Mouse (Mus musculus): ENCODE data around the gene Hdgfl2. TPM values are rescaled to one million over a fixed set of nuclear protein-coding genes. Genes with fewer than 3 reads are reported as not detected.

Gene Hdgfl2
- polyA plus RNA-seq, 1 experiment from 2014 or later, result 101 TPM

- Histone ChIP-seq H3K4me2 (ENCODE audit: low read depth, low read length) (peak overlapping the region; percentile 92), H3K27me3 (ENCODE audit: control insufficient read depth, insufficient read depth, low read length) (no peaks in the 10 kb centered on the region), H3K4me3 (ENCODE audit: low read depth, low read length) (peak overlapping the region; percentile 96), H3K9me3 (replicated peaks; ENCODE audit: control insufficient read depth, low read length) (no peaks in the 10 kb centered on the region), H3K36me3 (replicated peaks; ENCODE audit: control insufficient read depth, insufficient read depth, low read depth, low read length) (no peaks in the 10 kb centered on the region; the same call in 1 of the 2 replicates), H3K4me1 (ENCODE audit: control insufficient read depth, insufficient read depth, low read length) (peaks cover 4% of the 10 kb centered on the region; the same call in 1 of the 2 replicates), H3K9ac (replicated peaks; ENCODE audit: low read length) (peak overlapping the region; percentile 82), H3K27ac (replicated peaks; ENCODE audit: low read depth, low read length) (no peak overlapping the region)
- 9% methylated on average over 8 of the region's 8 CpGs for WGBS
- ATAC-seq (replicated peaks; ENCODE audit: insufficient number of reproducible peaks, low FRiP score, low TSS enrichment, low read depth) (peak; percentile 50), DNase-seq (ENCODE audit: low spot score) (peak; percentile 93)
Measured at GRCm38 (mm10) chr17:56080781-56081585, 1.5 kb downstream of the Hdgfl2 start.

- no peak overlapping the region for H3K27ac ChIP-seq (replicated peaks; ENCODE audit: low read depth, low read length)
- H3K9me3 ChIP-seq (replicated peaks; ENCODE audit: control insufficient read depth, low read length), result no peaks in the 10 kb centered on the region
- no peak overlapping the region for H3K9ac ChIP-seq (replicated peaks; ENCODE audit: low read length)
- no peak overlapping the region for H3K4me2 ChIP-seq (ENCODE audit: low read depth, low read length)
- no peak for ATAC-seq (replicated peaks; ENCODE audit: insufficient number of reproducible peaks, low FRiP score, low TSS enrichment, low read depth)
- DNase-seq (ENCODE audit: low spot score), result no peak
- H3K4me1 ChIP-seq (ENCODE audit: control insufficient read depth, insufficient read depth, low read length), result no peaks in the 10 kb centered on the region
- H3K36me3 ChIP-seq (replicated peaks; ENCODE audit: control insufficient read depth, insufficient read depth, low read depth, low read length), result peaks cover 11% of the 10 kb centered on the region
- no peaks in the 10 kb centered on the region for H3K27me3 ChIP-seq (ENCODE audit: control insufficient read depth, insufficient read depth, low read length)
- H3K4me3 ChIP-seq (ENCODE audit: low read depth, low read length), result no peak overlapping the region
- 87% methylated on average over 1 of the region's 1 CpGs for WGBS
Measured at GRCm38 (mm10) chr17:56092312-56092711, 12.9 kb downstream of the Hdgfl2 start.

GRCm38 (mm10) chr17:56092794-56093193 lies 13.4 kb downstream of the Hdgfl2 start:
- H3K27ac ChIP-seq (replicated peaks; ENCODE audit: low read depth, low read length), result no peak overlapping the region
- no peak overlapping the region for H3K4me2 ChIP-seq (ENCODE audit: low read depth, low read length)
- WGBS, result 93% methylated on average over 1 of the region's 1 CpGs
- no peak for DNase-seq (ENCODE audit: low spot score)
- H3K4me1 ChIP-seq (ENCODE audit: control insufficient read depth, insufficient read depth, low read length), result no peaks in the 10 kb centered on the region
- H3K9ac ChIP-seq (replicated peaks; ENCODE audit: low read length), result no peak overlapping the region
- H3K36me3 ChIP-seq (replicated peaks; ENCODE audit: control insufficient read depth, insufficient read depth, low read depth, low read length), result peaks cover 14% of the 10 kb centered on the region
- H3K27me3 ChIP-seq (ENCODE audit: control insufficient read depth, insufficient read depth, low read length), result no peaks in the 10 kb centered on the region
- no peak; the same call in 1 of the 2 replicates for ATAC-seq (replicated peaks; ENCODE audit: insufficient number of reproducible peaks, low FRiP score, low TSS enrichment, low read depth)
- H3K4me3 ChIP-seq (ENCODE audit: low read depth, low read length), result no peak overlapping the region
- no peaks in the 10 kb centered on the region for H3K9me3 ChIP-seq (replicated peaks; ENCODE audit: control insufficient read depth, low read length)

GRCm38 (mm10) chr17:56096883-56097282 lies 17.4 kb downstream of the Hdgfl2 start:
- no peaks in the 10 kb centered on the region for H3K4me1 ChIP-seq (ENCODE audit: control insufficient read depth, insufficient read depth, low read length)
- ATAC-seq (replicated peaks; ENCODE audit: insufficient number of reproducible peaks, low FRiP score, low TSS enrichment, low read depth) (no peak), DNase-seq (ENCODE audit: low spot score) (no peak)
- H3K4me2 ChIP-seq (ENCODE audit: low read depth, low read length), result no peak overlapping the region
- H3K36me3 ChIP-seq (replicated peaks; ENCODE audit: control insufficient read depth, insufficient read depth, low read depth, low read length), result peaks cover 25% of the 10 kb centered on the region
- no peak overlapping the region for H3K27ac ChIP-seq (replicated peaks; ENCODE audit: low read depth, low read length)
- H3K9ac ChIP-seq (replicated peaks; ENCODE audit: low read length), result no peak overlapping the region
- H3K4me3 ChIP-seq (ENCODE audit: low read depth, low read length), result no peak overlapping the region
- WGBS, result 88% methylated on average over 12 of the region's 12 CpGs
- no peaks in the 10 kb centered on the region for H3K27me3 ChIP-seq (ENCODE audit: control insufficient read depth, insufficient read depth, low read length)
- no peaks in the 10 kb centered on the region for H3K9me3 ChIP-seq (replicated peaks; ENCODE audit: control insufficient read depth, low read length)

GRCm38 (mm10) chr17:56098180-56098579 lies 18.7 kb downstream of the Hdgfl2 start:
- ATAC-seq (replicated peaks; ENCODE audit: insufficient number of reproducible peaks, low FRiP score, low TSS enrichment, low read depth), result no peak
- Histone ChIP-seq H3K27me3 (ENCODE audit: control insufficient read depth, insufficient read depth, low read length) (no peaks in the 10 kb centered on the region), H3K36me3 (replicated peaks; ENCODE audit: control insufficient read depth, insufficient read depth, low read depth, low read length) (peaks cover 25% of the 10 kb centered on the region), H3K4me2 (ENCODE audit: low read depth, low read length) (no peak overlapping the region; the same call in 1 of the 2 replicates), H3K4me1 (ENCODE audit: control insufficient read depth, insufficient read depth, low read length) (no peaks in the 10 kb centered on the region), H3K9ac (replicated peaks; ENCODE audit: low read length) (no peak overlapping the region), H3K4me3 (ENCODE audit: low read depth, low read length) (no peak overlapping the region), H3K9me3 (replicated peaks; ENCODE audit: control insufficient read depth, low read length) (no peaks in the 10 kb centered on the region), H3K27ac (replicated peaks; ENCODE audit: low read depth, low read length) (no peak overlapping the region)
- 94% methylated on average over 8 of the region's 8 CpGs for WGBS
- no peak for DNase-seq (ENCODE audit: low spot score)

- Histone ChIP-seq H3K27ac (replicated peaks; ENCODE audit: low read depth, low read length) (no peak overlapping the region), H3K27me3 (ENCODE audit: control insufficient read depth, insufficient read depth, low read length) (no peaks in the 10 kb centered on the region), H3K36me3 (replicated peaks; ENCODE audit: control insufficient read depth, insufficient read depth, low read depth, low read length) (peaks cover 25% of the 10 kb centered on the region), H3K4me2 (ENCODE audit: low read depth, low read length) (no peak overlapping the region), H3K9me3 (replicated peaks; ENCODE audit: control insufficient read depth, low read length) (no peaks in the 10 kb centered on the region), H3K4me1 (ENCODE audit: control insufficient read depth, insufficient read depth, low read length) (no peaks in the 10 kb centered on the region), H3K9ac (replicated peaks; ENCODE audit: low read length) (no peak overlapping the region), H3K4me3 (ENCODE audit: low read depth, low read length) (no peak overlapping the region)
- DNase-seq (ENCODE audit: low spot score) (no peak), ATAC-seq (replicated peaks; ENCODE audit: insufficient number of reproducible peaks, low FRiP score, low TSS enrichment, low read depth) (no peak)
- 90% methylated on average over 15 of the region's 15 CpGs for WGBS
Measured at GRCm38 (mm10) chr17:56098711-56099572, 19.5 kb downstream of the Hdgfl2 start.

- no peak overlapping the region for H3K4me3 ChIP-seq (ENCODE audit: low read depth, low read length)
- H3K9me3 ChIP-seq (replicated peaks; ENCODE audit: control insufficient read depth, low read length), result no peaks in the 10 kb centered on the region
- H3K36me3 ChIP-seq (replicated peaks; ENCODE audit: control insufficient read depth, insufficient read depth, low read depth, low read length), result peaks cover 25% of the 10 kb centered on the region
- ATAC-seq (replicated peaks; ENCODE audit: insufficient number of reproducible peaks, low FRiP score, low TSS enrichment, low read depth) (no peak), DNase-seq (ENCODE audit: low spot score) (no peak)
- no peaks in the 10 kb centered on the region for H3K27me3 ChIP-seq (ENCODE audit: control insufficient read depth, insufficient read depth, low read length)
- 92% methylated on average over 3 of the region's 3 CpGs for WGBS
- H3K4me2 ChIP-seq (ENCODE audit: low read depth, low read length), result no peak overlapping the region
- H3K27ac ChIP-seq (replicated peaks; ENCODE audit: low read depth, low read length), result no peak overlapping the region
- no peak overlapping the region for H3K9ac ChIP-seq (replicated peaks; ENCODE audit: low read length)
- no peaks in the 10 kb centered on the region for H3K4me1 ChIP-seq (ENCODE audit: control insufficient read depth, insufficient read depth, low read length)
Measured at GRCm38 (mm10) chr17:56100811-56101210, 21.4 kb downstream of the Hdgfl2 start.

- Histone ChIP-seq H3K27ac (replicated peaks; ENCODE audit: low read depth, low read length) (no peak overlapping the region), H3K9me3 (replicated peaks; ENCODE audit: control insufficient read depth, low read length) (no peaks in the 10 kb centered on the region), H3K9ac (replicated peaks; ENCODE audit: low read length) (no peak overlapping the region), H3K4me3 (ENCODE audit: low read depth, low read length) (no peak overlapping the region), H3K4me2 (ENCODE audit: low read depth, low read length) (no peak overlapping the region), H3K4me1 (ENCODE audit: control insufficient read depth, insufficient read depth, low read length) (no peaks in the 10 kb centered on the region), H3K36me3 (replicated peaks; ENCODE audit: control insufficient read depth, insufficient read depth, low read depth, low read length) (peaks cover 15% of the 10 kb centered on the region), H3K27me3 (ENCODE audit: control insufficient read depth, insufficient read depth, low read length) (no peaks in the 10 kb centered on the region)
- DNase-seq (ENCODE audit: low spot score) (no peak), ATAC-seq (replicated peaks; ENCODE audit: insufficient number of reproducible peaks, low FRiP score, low TSS enrichment, low read depth) (no peak)
- 92% methylated on average over 5 of the region's 5 CpGs for WGBS
Measured at GRCm38 (mm10) chr17:56102158-56102557, 22.7 kb downstream of the Hdgfl2 start.

Measured in embryonic facial prominence, embryonic 11.5 days (tissue).